10 mouse cellular contexts compared by ENCODE assay signal in genomic region chr6:4509395-4509794, GRCm38 (mm10).
"Had no signal": no experiment of that assay in that cellular context is flagged by ENCODE, and none has a peak within 500 bp of the region (broad histone marks: within the 10 kb centered on the region; RNA-seq: fewer than 3 reads in every experiment).

No protein-coding gene starts in this region.

- DNase-seq: kidney, adult 18-20 months; kidney, postnatal 25 days; right cerebral cortex, postnatal 14 days; thymus, postnatal 14 days had no signal

- H3K4me2 ChIP-seq: limb, embryonic 12.5 days; liver, embryonic 12.5 days; midbrain, embryonic 12.5 days had no signal

- H3K27me3 ChIP-seq: limb, embryonic 12.5 days; stomach, embryonic 15.5 days had no signal

- H3K27ac ChIP-seq: left cerebral cortex, adult 2 months; limb, embryonic 12.5 days; liver, embryonic 12.5 days; midbrain, embryonic 12.5 days; stomach, embryonic 15.5 days had no signal

- H3K9me3 ChIP-seq: limb, embryonic 12.5 days; liver, embryonic 12.5 days; midbrain, embryonic 12.5 days; stomach, embryonic 15.5 days had no signal

- ATAC-seq: liver, embryonic 12.5 days; midbrain, embryonic 16.5 days had no signal

- H3K36me3 ChIP-seq: liver, embryonic 12.5 days; midbrain, embryonic 12.5 days had no signal

- H3K9ac ChIP-seq: limb, embryonic 12.5 days; liver, embryonic 12.5 days; midbrain, embryonic 12.5 days; stomach, embryonic 15.5 days had no signal

- H3K4me3 ChIP-seq: left cerebral cortex, adult 2 months; limb, embryonic 12.5 days; liver, embryonic 12.5 days; midbrain, embryonic 12.5 days; stomach, embryonic 15.5 days had no signal
